Mouse (Mus musculus) kidney, embryonic 16.5 days (tissue): ENCODE measurements around the gene Ccl11. TPM values are rescaled to one million over a fixed set of nuclear protein-coding genes. Genes with fewer than 3 reads are reported as not detected.

ENCODE experiments used
- ATAC-seq: fragments of 200-750 bp; cut with Nextera tagmentation; 2 replicates; pipeline ENCODE4 v1.8.0; 2017; ENCODE audit warnings: moderate TSS enrichment; ENCODE audit not compliant: low FRiP score, low TSS enrichment
- H3K27ac ChIP-seq: fragments of 300-500 bp; sonication (generic); 2 replicates; pipeline ENCODE4 v1.5.1; 2014; ENCODE audit warnings: low read length
- H3K27me3 ChIP-seq: fragments of 300-500 bp; sonication (generic); 2 replicates; pipeline ENCODE4 v1.6.1; 2014; ENCODE audit warnings: low read length, control low read depth, mixed read lengths; ENCODE audit not compliant: insufficient read depth
- H3K36me3 ChIP-seq: fragments of 300-500 bp; sonication (generic); 2 replicates; pipeline ENCODE4 v1.6.1; 2014; ENCODE audit warnings: low read length, control low read depth, mixed read lengths; ENCODE audit not compliant: insufficient read depth
- H3K4me1 ChIP-seq: fragments of 300-500 bp; sonication (generic); 2 replicates; pipeline ENCODE4 v1.6.1; 2014; ENCODE audit warnings: low read length, control low read depth, mixed read lengths; ENCODE audit not compliant: insufficient read depth
- H3K4me2 ChIP-seq: fragments of 300-500 bp; sonication (generic); replicated peaks from 2 replicates; pipeline ENCODE4 v1.6.1; 2014; ENCODE audit warnings: low read depth, low read length
- H3K4me3 ChIP-seq: fragments of 300-500 bp; sonication (generic); 2 replicates; pipeline ENCODE4 v1.5.1; 2014; ENCODE audit warnings: mild to moderate bottlenecking, low read length
- H3K9ac ChIP-seq: fragments of 300-500 bp; sonication (generic); replicated peaks from 2 replicates; pipeline ENCODE4 v1.6.1; 2014; ENCODE audit warnings: low read length
- H3K9me3 ChIP-seq: fragments of 300-500 bp; sonication (generic); 2 replicates; pipeline ENCODE4 v1.6.1; 2016; ENCODE audit warnings: low read length, control low read depth
- WGBS: fragments of 180-500 bp; shearing (Covaris S2); extraction: QIAGEN DNeasy Blood & Tissue Kit; methylation state at CpG from one replicate; pipeline ENCODE4 v1.1.7; 2014; 5-methylcytosine and 5-hydroxymethylcytosine counted together
- polyA plus RNA-seq: library from polyadenylated mRNA; unstranded; fragments of >200 nt; fragmentation: Nextera tagmentation; extraction: Ambion mirVana; gene quantifications from 2 replicates; pipeline ENCODE4 v1.2.1, GENCODE M21; 2015

The Ccl11 gene
- 11.7 and 14.7 TPM in 2 replicates for polyA plus RNA-seq

- Histone ChIP-seq H3K9ac (no peak within 1 kb of the TSS), H3K4me2 (no peak within 1 kb of the TSS; the same call in 1 of the 2 replicates)
Observed at GRCm38 (mm10) chr11:82057646-82058045, at the start of gene Ccl11. Ccl11 (plus strand) TSS chr11:82057823.

GRCm38 (mm10) chr11:82010115-82010514 is 47.5 kb upstream of the Ccl11 start:
- no peak overlapping the region for H3K9ac ChIP-seq
- no peaks in the 10 kb centered on the region for H3K27me3 ChIP-seq
- no peaks in the 10 kb centered on the region for H3K36me3 ChIP-seq
- WGBS, result 89% methylated on average over 3 of the region's 3 CpGs
- H3K4me2 ChIP-seq, result no peak overlapping the region
- no peak overlapping the region for H3K27ac ChIP-seq
- no peak for ATAC-seq
- H3K4me1 ChIP-seq, result no peaks in the 10 kb centered on the region
- no peaks in the 10 kb centered on the region for H3K9me3 ChIP-seq
- H3K4me3 ChIP-seq, result no peak overlapping the region

More at GRCm38 (mm10) chr11:82057646-82058045, at the start of gene Ccl11:
- no peak for ATAC-seq
- 62% methylated on average over 6 of the region's 6 CpGs for WGBS
- Histone ChIP-seq H3K4me3 (no peak within 1 kb of the TSS), H3K9me3 (no peaks in the 10 kb centered on the region), H3K27me3 (no peaks in the 10 kb centered on the region), H3K4me1 (no peaks in the 10 kb centered on the region), H3K27ac (no peak within 1 kb of the TSS), H3K36me3 (no peaks in the 10 kb centered on the region)

GRCm38 (mm10) chr11:82011411-82012193 is 46.0 kb upstream of the Ccl11 start:
- no peak overlapping the region for H3K4me2 ChIP-seq
- H3K9me3 ChIP-seq, result no peaks in the 10 kb centered on the region
- no peak overlapping the region for H3K27ac ChIP-seq
- no peaks in the 10 kb centered on the region for H3K27me3 ChIP-seq
- ATAC-seq, result no peak
- H3K4me3 ChIP-seq, result no peak overlapping the region
- WGBS, result 57% methylated on average over 8 of the region's 8 CpGs
- H3K4me1 ChIP-seq, result no peaks in the 10 kb centered on the region
- H3K36me3 ChIP-seq, result no peaks in the 10 kb centered on the region
- no peak overlapping the region for H3K9ac ChIP-seq

GRCm38 (mm10) chr11:82013756-82014155 is 43.9 kb upstream of the Ccl11 start:
- no peaks in the 10 kb centered on the region for H3K4me1 ChIP-seq
- no peaks in the 10 kb centered on the region for H3K27me3 ChIP-seq
- WGBS, result 26% methylated on average over 1 of the region's 1 CpGs
- ATAC-seq, result no peak
- H3K36me3 ChIP-seq, result no peaks in the 10 kb centered on the region
- H3K9ac ChIP-seq, result no peak overlapping the region
- H3K4me2 ChIP-seq, result no peak overlapping the region
- no peak overlapping the region for H3K27ac ChIP-seq
- H3K9me3 ChIP-seq, result no peaks in the 10 kb centered on the region
- no peak overlapping the region for H3K4me3 ChIP-seq

GRCm38 (mm10) chr11:82015066-82015465 is 42.6 kb upstream of the Ccl11 start:
- H3K9me3 ChIP-seq, result no peaks in the 10 kb centered on the region
- WGBS, result 77% methylated on average over 2 of the region's 2 CpGs
- no peak overlapping the region for H3K27ac ChIP-seq
- ATAC-seq, result no peak
- no peak overlapping the region for H3K4me3 ChIP-seq
- H3K4me1 ChIP-seq, result no peaks in the 10 kb centered on the region
- H3K4me2 ChIP-seq, result no peak overlapping the region
- no peaks in the 10 kb centered on the region for H3K36me3 ChIP-seq
- no peak overlapping the region for H3K9ac ChIP-seq
- no peaks in the 10 kb centered on the region for H3K27me3 ChIP-seq

- Histone ChIP-seq H3K27me3 (no peaks in the 10 kb centered on the region), H3K9me3 (no peaks in the 10 kb centered on the region), H3K36me3 (no peaks in the 10 kb centered on the region), H3K4me2 (no peak overlapping the region), H3K4me1 (no peaks in the 10 kb centered on the region), H3K27ac (no peak overlapping the region), H3K9ac (no peak overlapping the region), H3K4me3 (no peak overlapping the region)
- ATAC-seq, result no peak
- WGBS, result 79% methylated on average over 3 of the region's 3 CpGs
Observed at GRCm38 (mm10) chr11:82016181-82016780, 41.3 kb upstream of the Ccl11 start.

GRCm38 (mm10) chr11:82019389-82019788 is 38.2 kb upstream of the Ccl11 start:
- ATAC-seq, result no peak
- no peaks in the 10 kb centered on the region for H3K4me1 ChIP-seq
- no peaks in the 10 kb centered on the region for H3K27me3 ChIP-seq
- no peak overlapping the region for H3K27ac ChIP-seq
- no peak overlapping the region for H3K4me2 ChIP-seq
- no peak overlapping the region for H3K4me3 ChIP-seq
- H3K9me3 ChIP-seq, result no peaks in the 10 kb centered on the region
- H3K9ac ChIP-seq, result no peak overlapping the region
- 49% methylated on average over 2 of the region's 2 CpGs for WGBS
- no peaks in the 10 kb centered on the region for H3K36me3 ChIP-seq

GRCm38 (mm10) chr11:82019793-82020192 is 37.8 kb upstream of the Ccl11 start:
- Histone ChIP-seq H3K4me3 (no peak overlapping the region), H3K9ac (no peak overlapping the region), H3K36me3 (no peaks in the 10 kb centered on the region), H3K27me3 (no peaks in the 10 kb centered on the region), H3K9me3 (no peaks in the 10 kb centered on the region), H3K27ac (no peak overlapping the region), H3K4me1 (no peaks in the 10 kb centered on the region), H3K4me2 (no peak overlapping the region)
- no peak for ATAC-seq

GRCm38 (mm10) chr11:82021406-82021805 is 36.2 kb upstream of the Ccl11 start:
- 65% methylated on average over 3 of the region's 3 CpGs for WGBS
- Histone ChIP-seq H3K36me3 (no peaks in the 10 kb centered on the region), H3K27me3 (no peaks in the 10 kb centered on the region), H3K4me2 (no peak overlapping the region), H3K27ac (no peak overlapping the region), H3K9me3 (no peaks in the 10 kb centered on the region), H3K4me3 (no peak overlapping the region), H3K4me1 (no peaks in the 10 kb centered on the region), H3K9ac (no peak overlapping the region)
- no peak for ATAC-seq

- no peak overlapping the region for H3K4me3 ChIP-seq
- no peak overlapping the region for H3K4me2 ChIP-seq
- H3K27me3 ChIP-seq, result no peaks in the 10 kb centered on the region
- WGBS, result 94% methylated on average over 6 of the region's 6 CpGs
- no peaks in the 10 kb centered on the region for H3K9me3 ChIP-seq
- H3K27ac ChIP-seq, result no peak overlapping the region
- no peak for ATAC-seq
- H3K4me1 ChIP-seq, result no peaks in the 10 kb centered on the region
- H3K36me3 ChIP-seq, result no peaks in the 10 kb centered on the region
- no peak overlapping the region for H3K9ac ChIP-seq
Observed at GRCm38 (mm10) chr11:82022504-82023056, 35.0 kb upstream of the Ccl11 start.
